Mouse (Mus musculus): ENCODE data around the gene Zfhx3. TPM values are rescaled to one million over a fixed set of nuclear protein-coding genes. Genes with fewer than 3 reads are reported as not detected.
A peak's percentile ranks its signal among the peaks of the same experiment; 100 is the strongest.

Zfhx3 gene
- polyA plus RNA-seq, 1 experiment from 2014 or later: 9.2 TPM

GRCm38 (mm10) chr8:108024331-108024730 is 81.9 kb downstream of the Zfhx3 start:
- no peak overlapping the region for H3K9ac ChIP-seq
- no peaks in the 10 kb centered on the region for H3K27me3 ChIP-seq
- 53% methylated on average over 4 of the region's 4 CpGs for WGBS
- no peak overlapping the region for H3K4me3 ChIP-seq (replicated peaks)
- peaks cover 30% of the 10 kb centered on the region for H3K4me1 ChIP-seq
- no peaks in the 10 kb centered on the region for H3K9me3 ChIP-seq (replicated peaks)
- ATAC-seq (replicated peaks; ENCODE audit: low FRiP score): no peak
- no peak overlapping the region for H3K4me2 ChIP-seq
- H3K27ac ChIP-seq: no peak overlapping the region
- no peaks in the 10 kb centered on the region for H3K36me3 ChIP-seq

- Histone ChIP-seq H3K4me1 (peaks cover 30% of the 10 kb centered on the region), H3K4me3 (replicated peaks) (no peak overlapping the region), H3K27me3 (no peaks in the 10 kb centered on the region), H3K36me3 (no peaks in the 10 kb centered on the region), H3K9me3 (replicated peaks) (no peaks in the 10 kb centered on the region), H3K9ac (no peak overlapping the region), H3K4me2 (no peak overlapping the region), H3K27ac (no peak overlapping the region)
- 81% methylated on average over 2 of the region's 2 CpGs for WGBS
- ATAC-seq (replicated peaks; ENCODE audit: low FRiP score): no peak
These were observed 82.8 kb downstream of the Zfhx3 start for GRCm38 (mm10) chr8:108025249-108025648.

- Histone ChIP-seq H3K27ac (peak overlapping the region; percentile 66), H3K4me1 (peaks cover 30% of the 10 kb centered on the region), H3K4me2 (peak overlapping the region; percentile 65), H3K27me3 (no peaks in the 10 kb centered on the region), H3K9me3 (replicated peaks) (no peaks in the 10 kb centered on the region), H3K9ac (no peak overlapping the region), H3K36me3 (no peaks in the 10 kb centered on the region), H3K4me3 (replicated peaks) (peak overlapping the region; percentile 28)
- WGBS: 20% methylated on average over 11 of the region's 11 CpGs
- peak; percentile 75 for ATAC-seq (replicated peaks; ENCODE audit: low FRiP score)
These were observed 84.4 kb downstream of the Zfhx3 start for GRCm38 (mm10) chr8:108026557-108027440.

DNA sequence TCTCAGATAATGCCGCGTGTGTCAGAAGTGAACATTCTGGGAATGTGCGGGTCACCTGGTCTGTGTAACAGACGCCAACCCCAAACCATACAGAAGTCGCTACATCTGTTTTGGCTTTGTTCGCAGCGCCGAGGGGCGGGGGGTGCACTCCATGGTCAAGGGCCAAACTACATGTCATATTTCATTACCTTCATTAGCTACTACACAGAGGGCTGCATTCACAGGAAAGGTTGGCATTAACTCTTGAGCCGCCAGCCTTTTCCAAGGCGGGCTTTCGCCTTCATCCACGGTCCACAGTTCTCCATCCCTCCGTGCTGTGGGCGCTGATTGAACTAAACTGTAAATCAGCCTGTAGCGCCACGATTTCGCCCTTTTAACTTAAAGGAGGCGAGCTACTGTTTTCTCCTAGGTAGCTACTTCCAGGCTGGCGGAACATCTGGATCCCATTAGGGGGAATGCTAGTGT is 85.1 kb downstream of the Zfhx3 start:
- H3K4me1 ChIP-seq: peaks cover 30% of the 10 kb centered on the region
- 6% methylated on average over 20 of the region's 20 CpGs for WGBS
- H3K9ac ChIP-seq: no peak overlapping the region
- no peaks in the 10 kb centered on the region for H3K9me3 ChIP-seq (replicated peaks)
- H3K27me3 ChIP-seq: no peaks in the 10 kb centered on the region
- no peak overlapping the region for H3K27ac ChIP-seq
- peak overlapping the region; percentile 65 for H3K4me2 ChIP-seq
- H3K36me3 ChIP-seq: no peaks in the 10 kb centered on the region
- H3K4me3 ChIP-seq (replicated peaks): peak overlapping the region; percentile 28
- ATAC-seq (replicated peaks; ENCODE audit: low FRiP score): no peak; the same call in 1 of the 2 replicates

GRCm38 (mm10) chr8:108028440-108028839 is 86.0 kb downstream of the Zfhx3 start:
- H3K27ac ChIP-seq: no peak overlapping the region
- H3K4me2 ChIP-seq: no peak overlapping the region
- H3K36me3 ChIP-seq: no peaks in the 10 kb centered on the region
- H3K9ac ChIP-seq: no peak overlapping the region
- WGBS: 16% methylated on average over 8 of the region's 8 CpGs
- no peak overlapping the region for H3K4me3 ChIP-seq (replicated peaks)
- no peaks in the 10 kb centered on the region for H3K9me3 ChIP-seq (replicated peaks)
- peaks cover 30% of the 10 kb centered on the region for H3K4me1 ChIP-seq
- H3K27me3 ChIP-seq: no peaks in the 10 kb centered on the region
- ATAC-seq (replicated peaks; ENCODE audit: low FRiP score): peak; percentile 74

- no peaks in the 10 kb centered on the region for H3K9me3 ChIP-seq (replicated peaks)
- no peak overlapping the region for H3K9ac ChIP-seq
- H3K4me1 ChIP-seq: peaks cover 28% of the 10 kb centered on the region
- H3K36me3 ChIP-seq: no peaks in the 10 kb centered on the region
- H3K27me3 ChIP-seq: no peaks in the 10 kb centered on the region
- no peak overlapping the region for H3K27ac ChIP-seq
- WGBS: 92% methylated on average over 3 of the region's 3 CpGs
- no peak for ATAC-seq (replicated peaks; ENCODE audit: low FRiP score)
- no peak overlapping the region for H3K4me3 ChIP-seq (replicated peaks)
- H3K4me2 ChIP-seq: no peak overlapping the region
These were observed 88.7 kb downstream of the Zfhx3 start for GRCm38 (mm10) chr8:108031159-108031558.

GRCm38 (mm10) chr8:108034070-108034469 is 91.6 kb downstream of the Zfhx3 start:
- no peaks in the 10 kb centered on the region for H3K27me3 ChIP-seq
- no peak overlapping the region for H3K4me3 ChIP-seq (replicated peaks)
- no peak for ATAC-seq (replicated peaks; ENCODE audit: low FRiP score)
- no peak overlapping the region for H3K9ac ChIP-seq
- 77% methylated on average over 3 of the region's 3 CpGs for WGBS
- no peaks in the 10 kb centered on the region for H3K36me3 ChIP-seq
- H3K27ac ChIP-seq: no peak overlapping the region
- no peak overlapping the region for H3K4me2 ChIP-seq
- no peaks in the 10 kb centered on the region for H3K4me1 ChIP-seq
- no peaks in the 10 kb centered on the region for H3K9me3 ChIP-seq (replicated peaks)

DNA sequence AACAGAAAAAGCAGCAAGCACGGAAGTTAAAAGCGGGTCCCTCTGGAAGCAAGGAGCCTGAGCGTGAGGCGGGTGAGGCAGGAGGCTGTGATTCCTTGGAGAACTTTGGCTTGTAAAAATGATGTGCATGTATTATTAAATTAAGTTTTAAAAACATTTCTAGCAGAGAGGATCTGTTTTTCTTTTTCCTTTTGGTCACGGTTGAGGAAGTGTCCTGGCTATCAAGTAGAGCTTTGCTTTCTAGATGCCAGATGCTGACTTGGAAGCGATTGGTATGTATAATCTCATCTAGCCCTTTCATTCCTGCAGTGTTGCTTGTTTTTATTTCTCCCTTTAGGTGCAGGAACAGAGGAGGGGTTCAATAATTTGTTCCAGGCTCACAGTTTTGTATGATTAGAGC is 92.3 kb downstream of the Zfhx3 start:
- no peaks in the 10 kb centered on the region for H3K9me3 ChIP-seq (replicated peaks)
- H3K27ac ChIP-seq: no peak overlapping the region
- no peak overlapping the region for H3K4me3 ChIP-seq (replicated peaks)
- no peaks in the 10 kb centered on the region for H3K4me1 ChIP-seq
- H3K27me3 ChIP-seq: no peaks in the 10 kb centered on the region
- no peak overlapping the region for H3K9ac ChIP-seq
- H3K4me2 ChIP-seq: no peak overlapping the region
- no peaks in the 10 kb centered on the region for H3K36me3 ChIP-seq
- WGBS: 75% methylated on average over 6 of the region's 6 CpGs
- no peak for ATAC-seq (replicated peaks; ENCODE audit: low FRiP score)

GRCm38 (mm10) chr8:108043618-108044017 is 101.2 kb downstream of the Zfhx3 start:
- no peaks in the 10 kb centered on the region for H3K36me3 ChIP-seq
- no peak overlapping the region for H3K9ac ChIP-seq
- H3K4me3 ChIP-seq (replicated peaks): no peak overlapping the region
- no peaks in the 10 kb centered on the region for H3K27me3 ChIP-seq
- no peak overlapping the region for H3K4me2 ChIP-seq
- H3K9me3 ChIP-seq (replicated peaks): no peaks in the 10 kb centered on the region
- ATAC-seq (replicated peaks; ENCODE audit: low FRiP score): no peak
- no peak overlapping the region for H3K27ac ChIP-seq
- 72% methylated on average over 4 of the region's 4 CpGs for WGBS
- no peaks in the 10 kb centered on the region for H3K4me1 ChIP-seq

DNA sequence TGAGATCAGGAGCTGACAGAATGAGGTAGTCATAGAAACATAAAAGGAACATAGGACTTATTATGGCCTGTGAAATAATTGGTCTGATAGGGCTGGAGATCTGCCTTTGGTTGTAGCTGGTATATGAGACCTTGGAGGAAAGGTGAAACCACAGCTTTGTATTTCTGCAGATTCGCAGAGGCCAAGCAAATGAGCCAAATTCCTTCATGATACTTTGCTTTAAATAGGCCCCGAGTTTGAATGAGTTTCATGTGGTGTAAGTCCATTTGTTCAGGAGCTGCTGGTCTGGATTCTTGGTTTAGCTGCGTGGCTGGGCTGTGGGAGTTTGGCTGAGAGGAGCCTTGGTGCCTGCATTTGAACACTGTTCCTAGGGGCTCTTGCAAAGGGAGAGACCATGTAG is 101.7 kb downstream of the Zfhx3 start:
- no peak overlapping the region for H3K9ac ChIP-seq
- ATAC-seq (replicated peaks; ENCODE audit: low FRiP score): no peak
- no peaks in the 10 kb centered on the region for H3K36me3 ChIP-seq
- H3K4me1 ChIP-seq: no peaks in the 10 kb centered on the region
- H3K4me2 ChIP-seq: no peak overlapping the region
- WGBS: 76% methylated on average over 3 of the region's 3 CpGs
- no peaks in the 10 kb centered on the region for H3K27me3 ChIP-seq
- H3K27ac ChIP-seq: no peak overlapping the region
- H3K4me3 ChIP-seq (replicated peaks): no peak overlapping the region
- no peaks in the 10 kb centered on the region for H3K9me3 ChIP-seq (replicated peaks)

DNA sequence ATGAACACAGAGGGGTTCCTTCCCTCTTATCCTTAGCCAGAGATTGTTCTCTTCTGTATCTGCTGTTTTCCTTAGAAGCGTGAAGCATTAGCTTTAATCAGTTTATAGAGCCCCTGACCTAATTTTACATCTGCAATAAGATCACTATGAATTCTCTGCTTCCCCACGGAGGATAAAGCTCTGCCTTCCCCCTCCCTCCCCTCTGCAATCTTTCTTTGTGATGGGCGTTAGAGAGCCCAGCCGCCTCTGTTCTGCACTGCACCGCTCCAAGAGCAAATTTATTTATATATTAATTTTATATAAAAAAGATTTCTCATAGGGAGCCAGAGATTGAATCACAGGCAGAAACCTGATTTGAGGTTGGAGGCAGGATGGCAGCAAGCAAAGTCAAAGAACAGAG is 113.8 kb downstream of the Zfhx3 start:
- no peak for ATAC-seq (replicated peaks; ENCODE audit: low FRiP score)
- Histone ChIP-seq H3K27ac (no peak overlapping the region), H3K36me3 (no peaks in the 10 kb centered on the region), H3K4me1 (no peaks in the 10 kb centered on the region), H3K4me2 (no peak overlapping the region), H3K9me3 (replicated peaks) (no peaks in the 10 kb centered on the region), H3K4me3 (replicated peaks) (no peak overlapping the region), H3K9ac (no peak overlapping the region), H3K27me3 (no peaks in the 10 kb centered on the region)
- 60% methylated on average over 5 of the region's 5 CpGs for WGBS

DNA sequence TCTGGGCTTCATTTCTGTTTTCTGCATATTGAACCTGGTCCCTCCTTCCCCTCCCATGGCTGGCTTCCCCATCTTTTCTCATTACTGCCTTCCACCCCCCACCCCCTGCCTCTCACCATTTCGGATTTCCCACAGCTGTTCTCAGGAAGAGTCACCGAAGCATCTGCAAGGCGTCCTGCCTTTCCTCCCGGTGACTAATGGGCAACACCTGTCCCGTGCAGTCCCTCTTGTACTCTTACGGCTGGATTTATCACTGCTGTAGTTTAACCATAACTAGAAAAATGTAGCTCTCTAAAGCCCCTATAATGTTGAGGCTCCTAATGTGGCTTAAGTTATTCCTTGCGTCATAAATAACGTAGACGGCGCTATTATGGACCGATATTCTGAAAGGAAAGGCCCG is 119.5 kb downstream of the Zfhx3 start:
- ATAC-seq (replicated peaks; ENCODE audit: low FRiP score): no peak
- Histone ChIP-seq H3K9me3 (replicated peaks) (no peaks in the 10 kb centered on the region), H3K36me3 (no peaks in the 10 kb centered on the region), H3K27me3 (peaks cover 4% of the 10 kb centered on the region; the same call in 1 of the 2 replicates), H3K4me3 (replicated peaks) (no peak overlapping the region), H3K4me2 (no peak overlapping the region), H3K9ac (no peak overlapping the region), H3K27ac (no peak overlapping the region), H3K4me1 (no peaks in the 10 kb centered on the region)
- WGBS: 34% methylated on average over 12 of the region's 12 CpGs
